Mouse (Mus musculus) gastrocnemius, postnatal 10 days (tissue): Measurements from ENCODE around the gene Cyp4f40. TPM values are rescaled to one million over a fixed set of nuclear protein-coding genes. Genes with fewer than 3 reads are reported as not detected.
"Not testable (repeated sequence)": the region's sequence is repeated elsewhere in the genome, so short reads cannot be mapped to it uniquely, and the experiment has no call there.

Source experiments
- DNase-seq: peaks from one replicate; pipeline ENCODE4 v3.0.0; 2021; ENCODE audit warnings: mixed read lengths
- total RNA-seq, 2 experiments: library from RNA; stranded (reverse); gene quantifications; 2 replicates each; pipeline ENCODE4 v1.2.3; 2021

The Cyp4f40 gene
- total RNA-seq, 2 experiments from 2014 or later, result not detected

- not testable (repeated sequence) for DNase-seq
Measured at GRCm38 (mm10) chr17:32710541-32710940, 51.8 kb downstream of the Cyp4f40 start.

- DNase-seq, result not testable (repeated sequence)
Measured at GRCm38 (mm10) chr17:32722151-32722550, 63.5 kb downstream of the Cyp4f40 start.

- DNase-seq, result no peak
Measured at GRCm38 (mm10) chr17:32722771-32723170, 64.1 kb downstream of the Cyp4f40 start.

GRCm38 (mm10) chr17:32726360-32726759 lies 67.7 kb downstream of the Cyp4f40 start:
- not testable (repeated sequence) for DNase-seq

Other genes starting within 250 kb of the Cyp4f40 start
- gene Pglyrp2, start 234.7 kb upstream of the Cyp4f40 start, total RNA-seq, result not detected
- 1 to 10 TPM in 1 of 2 experiments, under 1 TPM in 1; 0.61 to 1.0 TPM for gene Cyp4f39, start 206.2 kb upstream of the Cyp4f40 start, total RNA-seq
- 1 to 10 TPM; 1.7 to 2.3 TPM for gene Cyp4f17, start 152.8 kb upstream of the Cyp4f40 start, total RNA-seq
- gene Cyp4f16, start 122.3 kb upstream of the Cyp4f40 start, total RNA-seq, result 1 to 10 TPM; 4.5 to 5.9 TPM
- gene Cyp4f37, start 37.6 kb upstream of the Cyp4f40 start, total RNA-seq, result not detected
- gene Cyp4f15, start 26.7 kb downstream of the Cyp4f40 start, total RNA-seq, result not detected
- gene Zfp871, start 129.4 kb downstream of the Cyp4f40 start, total RNA-seq, result 10 to 100 TPM; 30.6 to 36.4 TPM
- gene Zfp811, start 151.0 kb downstream of the Cyp4f40 start, total RNA-seq, result under 1 TPM; 0.77 to 0.87 TPM
- 10 to 100 TPM in 1 of 2 experiments, 1 to 10 TPM in 1; 7.0 to 10.9 TPM for gene Zfp799, start 171.4 kb downstream of the Cyp4f40 start, total RNA-seq
- 1 to 10 TPM; 7.1 to 7.4 TPM for gene Zfp870, start 232.7 kb downstream of the Cyp4f40 start, total RNA-seq